ENCODE assay signal across 10 mouse cellular contexts in the genomic region with DNA sequence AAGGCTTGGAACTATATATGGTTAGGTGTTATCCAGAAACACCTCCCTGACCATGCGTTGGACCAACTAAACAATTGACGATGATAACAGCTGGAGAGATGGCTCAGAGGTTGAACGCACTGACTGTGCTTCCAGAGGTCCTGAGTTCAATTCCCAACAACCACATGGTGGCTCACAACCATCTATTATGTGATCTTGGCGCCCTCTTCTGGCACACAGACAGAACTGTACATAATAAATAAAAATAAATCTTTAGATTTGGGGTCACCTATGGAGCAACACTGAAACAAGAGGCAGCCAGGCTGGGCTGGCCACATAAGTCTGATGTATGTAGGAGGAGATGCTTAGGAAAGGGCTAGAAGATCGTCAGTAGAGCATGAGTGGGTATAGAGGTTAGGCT. TPM values are rescaled to one million over a fixed set of nuclear protein-coding genes. Genes with fewer than 3 reads are reported as not detected.
DNase-seq lines count a peak whose midpoint lies in the region; ATAC-seq and TF ChIP-seq lines count a peak whose summit lies in the region.
"Had no signal": no experiment of that assay in that cellular context is flagged by ENCODE, and none has a peak within 500 bp of the region (broad histone marks: within the 10 kb centered on the region; RNA-seq: fewer than 3 reads in every experiment).

No protein-coding gene starts in this region.

- WGBS in kidney, postnatal 0 days = 79% methylated on average over 5 of the region's 5 CpGs
- 72% methylated on average over 5 of the region's 5 CpGs for WGBS in kidney, embryonic 16.5 days
- 34% methylated on average over 5 of the region's 5 CpGs for WGBS in liver, embryonic 14.5 days (ENCODE audit: insufficient replicate concordance)

- no peak for ATAC-seq in kidney, postnatal 0 days (replicated peaks; ENCODE audit: low FRiP score, low read depth)
- ATAC-seq in kidney, embryonic 16.5 days (ENCODE audit: low FRiP score, low TSS enrichment) = no peak
- ATAC-seq in liver, embryonic 14.5 days (ENCODE audit: insufficient read depth) = no peak
- no peak for ATAC-seq in monocyte, adult 5-6 weeks (replicated peaks; ENCODE audit: insufficient number of reproducible peaks, low FRiP score, low TSS enrichment, poor library complexity, severe bottlenecking)

- no peaks in the 10 kb centered on the region for H3K4me1 ChIP-seq in kidney, postnatal 0 days (replicated peaks; ENCODE audit: insufficient read depth, low read length)
- no peaks in the 10 kb centered on the region for H3K4me1 ChIP-seq in kidney, embryonic 16.5 days (ENCODE audit: insufficient read depth, low read length)
- H3K4me1 ChIP-seq in ES-E14 (ENCODE audit: control insufficient read depth in 2 of 2, insufficient read depth in 2 of 2, low read length in 2 of 2, poor library complexity in 1 of 2) = peaks cover 9 to 31% of the 10 kb centered on the region in 2 experiments
- no peaks in the 10 kb centered on the region for H3K4me1 ChIP-seq in liver, embryonic 14.5 days (replicated peaks; ENCODE audit: control insufficient read depth in 2 of 2, insufficient read depth in 2 of 2, low read length in 1 of 2)

- no peak overlapping the region for H3K27ac ChIP-seq in kidney, postnatal 0 days
- no peak overlapping the region for H3K27ac ChIP-seq in kidney, embryonic 16.5 days (ENCODE audit: low read length)
- H3K27ac ChIP-seq in ES-E14 (ENCODE audit: insufficient read depth, low read depth, low read length, poor library complexity, severe bottlenecking) = peak overlapping the region; percentile 14; the same call in 1 of the 2 replicates
- H3K27ac ChIP-seq in liver, embryonic 14.5 days = no peak overlapping the region

- peak; percentile 63 for TF ChIP-seq CTCF in kidney, postnatal 0 days (IDR thresholded peaks at IDR 0.05; ENCODE audit: low read depth)
- TF ChIP-seq CTCF in liver, embryonic 14.5 days (IDR thresholded peaks at IDR 0.05; ENCODE audit: low read depth) = peak; percentile 71

- H3K4me2 ChIP-seq in kidney, postnatal 0 days (ENCODE audit: low read length) = no peak overlapping the region
- H3K4me2 ChIP-seq in kidney, embryonic 16.5 days (replicated peaks; ENCODE audit: low read depth, low read length) = no peak overlapping the region
- H3K4me2 ChIP-seq in liver, embryonic 14.5 days (ENCODE audit: low read depth) = no peak overlapping the region

- TF ChIP-seq EP300 in liver, embryonic 14.5 days (IDR thresholded peaks at IDR 0.05; ENCODE audit: low read depth) = no peak

- in situ Hi-C loops in ES-E14 (cut with MboI; ENCODE audit: low sequenced_read_pairs in 2 of 2, unreplicated experiment in 2 of 2) = no loop called here

- H3K9ac ChIP-seq in kidney, postnatal 0 days (ENCODE audit: low read depth, low read length) = no peak overlapping the region
- H3K9ac ChIP-seq in kidney, embryonic 16.5 days (replicated peaks; ENCODE audit: low read length) = no peak overlapping the region
- peak overlapping the region; percentile 50 for H3K9ac ChIP-seq in ES-E14 (ENCODE audit: insufficient read depth, low read depth, low read length, poor library complexity, severe bottlenecking)
- H3K9ac ChIP-seq in liver, embryonic 14.5 days (replicated peaks) = no peak overlapping the region

- H3K9me3 ChIP-seq in kidney, postnatal 0 days (replicated peaks; ENCODE audit: low read length) = no peaks in the 10 kb centered on the region
- H3K9me3 ChIP-seq in kidney, embryonic 16.5 days (ENCODE audit: low read length) = no peaks in the 10 kb centered on the region
- no peaks in the 10 kb centered on the region for H3K9me3 ChIP-seq in ES-E14 (ENCODE audit: control insufficient read depth, insufficient read depth, low read depth, low read length)
- H3K9me3 ChIP-seq in liver, embryonic 14.5 days (ENCODE audit: control insufficient read depth, low read length) = no peaks in the 10 kb centered on the region

- no peak overlapping the region for H3K4me3 ChIP-seq in kidney, postnatal 0 days (replicated peaks; ENCODE audit: low read depth, low read length)
- H3K4me3 ChIP-seq in kidney, embryonic 16.5 days (ENCODE audit: low read length) = no peak overlapping the region
- H3K4me3 ChIP-seq in ES-E14 (ENCODE audit: insufficient read depth in 1 of 2, low read depth in 1 of 2, low read length in 2 of 2, poor library complexity in 1 of 2, severe bottlenecking in 1 of 2) = peak overlapping the region in 1 of 2 experiments; percentile 35; a peak in 1 of 4 replicates
- H3K4me3 ChIP-seq in liver, embryonic 14.5 days (ENCODE audit: insufficient read depth in 1 of 2, low read depth in 2 of 2, low read length in 2 of 2) = no peak overlapping the region

- no peak for DNase-seq in kidney, postnatal 0 days (ENCODE audit: low spot score)
- peak; percentile 46 to 55 for DNase-seq in B cell, adult 2 months
- no peak for DNase-seq in ES-E14 (ENCODE audit: low read depth, low spot score)
- DNase-seq in liver, embryonic 14.5 days (ENCODE audit: low read depth in 3 of 3, low spot score in 3 of 3) = no peak
- DNase-seq in frontal cortex, postnatal 14 days (ENCODE audit: low spot score in 2 of 2) = no peak
- DNase-seq: heart, postnatal 10 days; kidney, adult 9 months had no signal

- no peaks in the 10 kb centered on the region for H3K27me3 ChIP-seq in kidney, postnatal 0 days (ENCODE audit: insufficient read depth, low read length)
- peaks cover 11% of the 10 kb centered on the region for H3K27me3 ChIP-seq in kidney, embryonic 16.5 days (ENCODE audit: insufficient read depth, low read length)
- no peaks in the 10 kb centered on the region; the same call in 1 of the 2 replicates for H3K27me3 ChIP-seq in liver, embryonic 14.5 days (ENCODE audit: control insufficient read depth, insufficient read depth, low read length)

- no peaks in the 10 kb centered on the region for H3K36me3 ChIP-seq in kidney, postnatal 0 days (ENCODE audit: insufficient read depth, low read length)
- peaks cover 37% of the 10 kb centered on the region for H3K36me3 ChIP-seq in kidney, embryonic 16.5 days (ENCODE audit: insufficient read depth, low read length)
- peaks cover 35% of the 10 kb centered on the region for H3K36me3 ChIP-seq in ES-E14 (ENCODE audit: control insufficient read depth, insufficient read depth, low read length, poor library complexity, severe bottlenecking)
- H3K36me3 ChIP-seq in liver, embryonic 14.5 days (replicated peaks; ENCODE audit: control insufficient read depth, insufficient read depth, low read depth) = no peaks in the 10 kb centered on the region

TF ChIP-seq in ES-E14, 5 proteins besides CTCF, POLR2A, EP300 and RAD21:
- TF ChIP-seq ZC3H11A (IDR thresholded peaks at IDR 0.05; ENCODE audit: borderline replicate concordance, low read depth, low read length) (no peak), MAFK (IDR thresholded peaks at IDR 0.05; ENCODE audit: insufficient read depth, low read depth, low read length) (no peak), ZNF384 (IDR thresholded peaks at IDR 0.05; ENCODE audit: low read depth, low read length) (no peak), HCFC1 (IDR thresholded peaks at IDR 0.05; ENCODE audit: borderline replicate concordance, insufficient read depth, low read length) (no peak), CHD2 (IDR thresholded peaks at IDR 0.05; ENCODE audit: low read depth, low read length) (no peak)

RNA-seq across cellular contexts. Expression of a gene that starts 8.6 kb away (rescaled TPM):
- polyA plus RNA-seq in kidney, postnatal 0 days (2015; fragmentation: Nextera tagmentation; extraction: Ambion mirVana) = 3.3 and 4.1 TPM in 2 replicates
- polyA plus RNA-seq in kidney, embryonic 16.5 days (2015; fragmentation: Nextera tagmentation; extraction: Ambion mirVana) = 7.5 and 9.5 TPM in 2 replicates
- total RNA-seq in ES-E14 (2012; rRNA removed) = 14.9 and 47.3 TPM in 2 replicates
- 1.1 and 1.4 TPM in 2 replicates for polyA plus RNA-seq in liver, embryonic 14.5 days (2012; rRNA removed)
- 0.15 and 0.27 TPM in 2 replicates for polyA plus RNA-seq in liver, embryonic 14.5 days (2014; fragmentation: Nextera tagmentation; extraction: Ambion mirVana)
- total RNA-seq in monocyte, adult 5-6 weeks (2017) = not detected in 3 replicates

RNA-seq across cellular contexts. Expression of a gene that starts 11.4 kb away (rescaled TPM):
- 3.7 and 3.8 TPM in 2 replicates for polyA plus RNA-seq in kidney, postnatal 0 days (2015; fragmentation: Nextera tagmentation; extraction: Ambion mirVana)
- 2.5 and 2.6 TPM in 2 replicates for polyA plus RNA-seq in kidney, embryonic 16.5 days (2015; fragmentation: Nextera tagmentation; extraction: Ambion mirVana)
- total RNA-seq in ES-E14 (2012; rRNA removed) = 2.6 and 5.1 TPM in 2 replicates
- polyA plus RNA-seq in liver, embryonic 14.5 days (2012; rRNA removed) = 7.3 and 8.8 TPM in 2 replicates
- 12.4 and 13.4 TPM in 2 replicates for polyA plus RNA-seq in liver, embryonic 14.5 days (2014; fragmentation: Nextera tagmentation; extraction: Ambion mirVana)
- 101 to 125 TPM (median 109 TPM) in 3 replicates for total RNA-seq in monocyte, adult 5-6 weeks (2017)

RNA-seq across cellular contexts. Expression of a gene that starts 21.1 kb away (rescaled TPM):
- polyA plus RNA-seq in kidney, postnatal 0 days (2015; fragmentation: Nextera tagmentation; extraction: Ambion mirVana) = not detected in 2 replicates
- 0.08 TPM in 1 of 2 replicates, not detected in the other for polyA plus RNA-seq in kidney, embryonic 16.5 days (2015; fragmentation: Nextera tagmentation; extraction: Ambion mirVana)
- total RNA-seq in ES-E14 (2012; rRNA removed) = 0.22 and 0.69 TPM in 2 replicates
- 0.59 and 0.61 TPM in 2 replicates for polyA plus RNA-seq in liver, embryonic 14.5 days (2012; rRNA removed)
- 0.28 and 0.38 TPM in 2 replicates for polyA plus RNA-seq in liver, embryonic 14.5 days (2014; fragmentation: Nextera tagmentation; extraction: Ambion mirVana)
- total RNA-seq in monocyte, adult 5-6 weeks (2017) = not detected in 3 replicates
- total RNA-seq: heart, postnatal 10 days had no signal
- polyA plus RNA-seq: lung, embryonic 16.5 days had no signal

RNA-seq across cellular contexts. Expression of a gene that starts 21.6 kb away (rescaled TPM):
- polyA plus RNA-seq in kidney, postnatal 0 days (2015; fragmentation: Nextera tagmentation; extraction: Ambion mirVana) = 99.1 and 103 TPM in 2 replicates
- polyA plus RNA-seq in kidney, embryonic 16.5 days (2015; fragmentation: Nextera tagmentation; extraction: Ambion mirVana) = 115 and 123 TPM in 2 replicates
- 206 and 377 TPM in 2 replicates for total RNA-seq in ES-E14 (2012; rRNA removed)
- polyA plus RNA-seq in liver, embryonic 14.5 days (2012; rRNA removed) = 53.6 and 63.4 TPM in 2 replicates
- 101 and 115 TPM in 2 replicates for polyA plus RNA-seq in liver, embryonic 14.5 days (2014; fragmentation: Nextera tagmentation; extraction: Ambion mirVana)
- 56.6 to 72.2 TPM (median 64.5 TPM) in 3 replicates for total RNA-seq in monocyte, adult 5-6 weeks (2017)

RNA-seq across cellular contexts. Expression of a gene that starts 37.1 kb away (rescaled TPM):
- polyA plus RNA-seq in kidney, postnatal 0 days (2015; fragmentation: Nextera tagmentation; extraction: Ambion mirVana) = 0.14 and 0.23 TPM in 2 replicates
- polyA plus RNA-seq in kidney, embryonic 16.5 days (2015; fragmentation: Nextera tagmentation; extraction: Ambion mirVana) = 0.09 and 0.24 TPM in 2 replicates
- 0.36 and 1.2 TPM in 2 replicates for total RNA-seq in ES-E14 (2012; rRNA removed)
- 1.5 and 2.0 TPM in 2 replicates for polyA plus RNA-seq in liver, embryonic 14.5 days (2012; rRNA removed)
- 2.1 and 2.4 TPM in 2 replicates for polyA plus RNA-seq in liver, embryonic 14.5 days (2014; fragmentation: Nextera tagmentation; extraction: Ambion mirVana)
- total RNA-seq in monocyte, adult 5-6 weeks (2017) = not detected in 3 replicates
- total RNA-seq: heart, postnatal 10 days had no signal
- polyA plus RNA-seq: lung, embryonic 16.5 days had no signal

Comparison
In these comparisons a context has a peak if more than half of its experiments do, and no peak if none do; other contexts are left out.
1. DNase-seq: peak in B cell, adult 2 months (2 of 2); none in kidney, postnatal 0 days (single experiment), ES-E14 (single experiment), liver, embryonic 14.5 days (0 of 3) and frontal cortex, postnatal 14 days (0 of 2).